ENCODE assay signal across 24 mouse cellular contexts in the genomic region with DNA sequence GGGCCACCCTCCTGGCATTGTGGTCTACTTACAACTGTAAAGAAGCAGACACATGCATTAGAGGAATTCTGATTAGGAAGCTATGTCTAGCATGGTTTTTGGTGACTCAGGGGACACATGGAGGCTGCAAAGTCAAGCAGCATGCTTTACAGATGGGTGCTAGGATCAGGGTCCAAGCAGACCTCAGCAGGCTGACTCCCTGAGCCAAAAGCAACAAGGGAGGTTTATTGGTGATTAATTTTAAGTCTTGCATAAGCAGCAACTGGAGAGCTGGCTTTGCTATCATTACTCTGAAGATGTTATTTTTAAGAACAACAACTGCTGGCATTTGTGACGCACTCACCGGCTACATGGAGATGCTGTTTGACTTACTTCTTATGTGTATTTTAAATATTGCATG.
DNase-seq lines count a peak whose midpoint lies in the region; ATAC-seq and TF ChIP-seq lines count a peak whose summit lies in the region.
"Had no signal": no experiment of that assay in that cellular context is flagged by ENCODE, and none has a peak within 500 bp of the region (broad histone marks: within the 10 kb centered on the region; RNA-seq: fewer than 3 reads in every experiment).

No protein-coding gene starts in this region.

- no peak overlapping the region for H3K4me3 ChIP-seq in heart, embryonic 10.5 days
- no peak overlapping the region for H3K4me3 ChIP-seq in lung, embryonic 14.5 days (ENCODE audit: low read depth, low read length)
- no peak overlapping the region for H3K4me3 ChIP-seq in heart, embryonic 14.5 days (ENCODE audit: control insufficient read depth in 1 of 2, insufficient read depth in 1 of 2, low read depth in 1 of 2, low read length in 2 of 2)
- H3K4me3 ChIP-seq: forebrain, embryonic 13.5 days; heart, adult 2 months; hindbrain, embryonic 15.5 days; left cerebral cortex, adult 2 months had no signal

- no peaks in the 10 kb centered on the region for H3K27me3 ChIP-seq in heart, embryonic 10.5 days (ENCODE audit: insufficient read depth, poor library complexity, severe bottlenecking)
- no peaks in the 10 kb centered on the region for H3K27me3 ChIP-seq in lung, embryonic 14.5 days (ENCODE audit: insufficient read depth, low read length)
- H3K27me3 ChIP-seq in heart, embryonic 14.5 days (ENCODE audit: control insufficient read depth, insufficient read depth, low read length), result no peaks in the 10 kb centered on the region
- H3K27me3 ChIP-seq: forebrain, embryonic 13.5 days; hindbrain, embryonic 15.5 days had no signal

- 90% methylated on average over 2 of the region's 2 CpGs for WGBS in heart, embryonic 10.5 days
- WGBS in lung, embryonic 14.5 days, result 44% methylated on average over 2 of the region's 2 CpGs
- WGBS in heart, embryonic 14.5 days, result 75% methylated on average over 2 of the region's 2 CpGs

- no peaks in the 10 kb centered on the region for H3K9me3 ChIP-seq in heart, embryonic 10.5 days
- no peaks in the 10 kb centered on the region for H3K9me3 ChIP-seq in lung, embryonic 14.5 days (ENCODE audit: low read depth, low read length)
- no peaks in the 10 kb centered on the region for H3K9me3 ChIP-seq in heart, embryonic 14.5 days (ENCODE audit: control insufficient read depth, low read length)
- H3K9me3 ChIP-seq: forebrain, embryonic 13.5 days; hindbrain, embryonic 15.5 days had no signal

- no peak for DNase-seq in heart, embryonic 10.5 days (ENCODE audit: low spot score)
- DNase-seq in heart, postnatal 10 days, result no peak
- peak; percentile 13 for DNase-seq in lung, embryonic 14.5 days
- DNase-seq in lung, postnatal 25 days (ENCODE audit: low spot score), result no peak
- no peak for DNase-seq in cerebellum, postnatal 36 days
- DNase-seq in neural tube, embryonic 10.5 days (ENCODE audit: extremely low spot score, low spot score), result no peak
- DNase-seq: adrenal gland, postnatal 25 days; cerebellum, adult 11-12 months; cerebellum, postnatal 14 days; gastrocnemius, postnatal 10 days; kidney, postnatal 4 days; layer of hippocampus, adult 9-11 months; lung, adult 2 months; lung, postnatal 4 days; right cerebral cortex, postnatal 25 days had no signal

- H3K36me3 ChIP-seq in heart, embryonic 10.5 days, result no peaks in the 10 kb centered on the region
- H3K36me3 ChIP-seq in lung, embryonic 14.5 days (ENCODE audit: insufficient read depth), result no peaks in the 10 kb centered on the region
- H3K36me3 ChIP-seq in heart, embryonic 14.5 days (ENCODE audit: control insufficient read depth, insufficient read depth, low read length), result no peaks in the 10 kb centered on the region
- H3K36me3 ChIP-seq: hindbrain, embryonic 15.5 days had no signal

- H3K27ac ChIP-seq in heart, embryonic 10.5 days, result peak overlapping the region; percentile 49; the same call in 1 of the 2 replicates
- no peak overlapping the region for H3K27ac ChIP-seq in lung, embryonic 14.5 days (ENCODE audit: low read depth)
- peak overlapping the region; percentile 92 for H3K27ac ChIP-seq in heart, embryonic 14.5 days (replicated peaks in 1 of 2; ENCODE audit: control insufficient read depth in 1 of 2, insufficient read depth in 1 of 2, low read depth in 2 of 2, low read length in 2 of 2)
- H3K27ac ChIP-seq: forebrain, embryonic 13.5 days; hindbrain, embryonic 15.5 days; left cerebral cortex, adult 2 months had no signal

- no peak for TF ChIP-seq CTCF in lung, embryonic 14.5 days (IDR thresholded peaks at IDR 0.05; ENCODE audit: low read depth)

- intact Hi-C loops in heart, postnatal 10 days (cut with DNase I), result no loop called here

- H3K4me1 ChIP-seq in heart, embryonic 10.5 days, result peaks cover 25% of the 10 kb centered on the region
- H3K4me1 ChIP-seq in lung, embryonic 14.5 days (ENCODE audit: insufficient read depth), result 0 out of 2 replicates have a peak, but pooled peaks cover 2% of the 10 kb centered on the region
- H3K4me1 ChIP-seq in heart, embryonic 14.5 days (ENCODE audit: control insufficient read depth in 2 of 2, insufficient read depth in 2 of 2, low read length in 2 of 2), result peaks cover 25 to 46% of the 10 kb centered on the region in 2 experiments

- no peak overlapping the region for H3K4me2 ChIP-seq in lung, embryonic 14.5 days
- H3K4me2 ChIP-seq in heart, embryonic 14.5 days (ENCODE audit: low read length), result no peak overlapping the region
- H3K4me2 ChIP-seq: forebrain, embryonic 13.5 days; hindbrain, embryonic 15.5 days; liver, embryonic 11.5 days had no signal

- ATAC-seq in lung, embryonic 14.5 days (ENCODE audit: insufficient read depth), result no peak
- no peak for ATAC-seq in heart, embryonic 14.5 days (ENCODE audit: insufficient number of reproducible peaks, insufficient read depth, low FRiP score, low read depth)
- no peak for ATAC-seq in inflammation-experienced regulatory T-cells, adult 6 months
- ATAC-seq: forebrain, embryonic 13.5 days; intestine, embryonic 16.5 days; midbrain, embryonic 16.5 days had no signal

- H3K9ac ChIP-seq in lung, embryonic 14.5 days, result no peak overlapping the region
- H3K9ac ChIP-seq in heart, embryonic 14.5 days (ENCODE audit: low read length), result no peak overlapping the region
- H3K9ac ChIP-seq: forebrain, embryonic 13.5 days; hindbrain, embryonic 15.5 days had no signal
